Mouse (Mus musculus) heart, postnatal 0 days (tissue): ENCODE data around the gene 4931440F15Rik. TPM values are rescaled to one million over a fixed set of nuclear protein-coding genes. Genes with fewer than 3 reads are reported as not detected.
A peak's percentile ranks its signal among the peaks of the same experiment; 100 is the strongest.

Experiments
- ATAC-seq: fragments of 200-750 bp; cut with Nextera tagmentation; 2 replicates; pipeline ENCODE4 v1.8.0; 2017; ENCODE audit warnings: low read depth, moderate number of reproducible peaks, moderate library complexity; ENCODE audit not compliant: insufficient read depth
- DNase-seq: peaks from one replicate; pipeline ENCODE4 v3.0.0-alpha.2; 2016; ENCODE audit warnings: low spot score
- H3K27ac ChIP-seq: fragments of 300-500 bp; sonication (generic); 2 replicates; pipeline ENCODE4 v1.5.1; 2014; ENCODE audit warnings: low read depth, mild to moderate bottlenecking
- H3K27me3 ChIP-seq: fragments of 300-500 bp; sonication (generic); 2 replicates; pipeline ENCODE4 v1.6.1; 2014; ENCODE audit warnings: low read length, mixed read lengths; ENCODE audit not compliant: control insufficient read depth, insufficient read depth
- H3K36me3 ChIP-seq: fragments of 300-500 bp; sonication (generic); replicated peaks from 2 replicates; pipeline ENCODE4 v1.6.1; 2014; ENCODE audit warnings: low read length, mixed read lengths; ENCODE audit not compliant: control insufficient read depth, insufficient read depth
- H3K4me1 ChIP-seq: fragments of 300-500 bp; sonication (generic); 2 replicates; pipeline ENCODE4 v1.6.1; 2014; ENCODE audit warnings: antibody characterized with exemption; ENCODE audit not compliant: control insufficient read depth, insufficient read depth
- H3K4me2 ChIP-seq: fragments of 300-500 bp; sonication (generic); 2 replicates; pipeline ENCODE4 v1.6.1; 2014; ENCODE audit warnings: low read depth, mild to moderate bottlenecking, low read length, moderate library complexity
- H3K4me3 ChIP-seq: fragments of 300-500 bp; sonication (generic); 2 replicates; pipeline ENCODE4 v1.5.1; 2014; ENCODE audit warnings: low read depth, low read length
- H3K9ac ChIP-seq: fragments of 300-500 bp; sonication (generic); replicated peaks from 2 replicates; pipeline ENCODE4 v1.6.1; 2014; ENCODE audit warnings: low read depth, low read length, mixed read lengths
- H3K9me3 ChIP-seq: fragments of 300-500 bp; sonication (generic); replicated peaks from 2 replicates; pipeline ENCODE4 v1.6.1; 2016; ENCODE audit warnings: low read length; ENCODE audit not compliant: control insufficient read depth
- CTCF ChIP-seq: IDR thresholded peaks from 2 replicates; pipeline ENCODE4 v1.5.1; 2016; ENCODE audit warnings: antibody characterized with exemption, control low read depth, low read depth
- EP300 ChIP-seq: IDR thresholded peaks from 2 replicates; pipeline ENCODE4 v1.6.1; 2016; ENCODE audit warnings: antibody characterized with exemption, low read depth
- WGBS: fragments of 180-500 bp; shearing (Covaris S2); extraction: QIAGEN DNeasy Blood & Tissue Kit; methylation state at CpG from one replicate; pipeline ENCODE4 v1.1.7; 2014; 5-methylcytosine and 5-hydroxymethylcytosine counted together
- polyA plus RNA-seq: library from polyadenylated mRNA; unstranded; fragments of >200 nt; fragmentation: Nextera tagmentation; extraction: Ambion mirVana; gene quantifications from 2 replicates; pipeline ENCODE4 v1.2.1, GENCODE M21; 2015
- total RNA-seq: library from RNA; depleted of rRNA; stranded (reverse); fragments of >200 nt; gene quantifications from 2 replicates; pipeline ENCODE4 v1.2.3, GENCODE M21; 2014; ENCODE audit warnings: low replicate concordance

The 4931440F15Rik gene
- total and polyA plus RNA-seq, 2 experiments from 2014 or later, result 0.10 TPM; not detected in 1

GRCm38 (mm10) chr11:29808981-29809589 is 16.4 kb downstream of the 4931440F15Rik start:
- no peak for DNase-seq
- ATAC-seq, result no peak
- Histone ChIP-seq H3K9ac (no peak overlapping the region), H3K27me3 (no peaks in the 10 kb centered on the region), H3K27ac (peak overlapping the region; percentile 73), H3K4me3 (no peak overlapping the region), H3K36me3 (no peaks in the 10 kb centered on the region), H3K4me1 (0 out of 2 replicates have a peak, but pooled peaks cover 22% of the 10 kb centered on the region), H3K9me3 (no peaks in the 10 kb centered on the region), H3K4me2 (no peak overlapping the region)
- WGBS, result 85% methylated on average over 7 of the region's 7 CpGs
- TF ChIP-seq CTCF (no peak), EP300 (no peak)

- H3K36me3 ChIP-seq, result no peaks in the 10 kb centered on the region
- H3K27me3 ChIP-seq, result no peaks in the 10 kb centered on the region
- no peak for TF ChIP-seq CTCF
- no peak for TF ChIP-seq EP300
- no peak overlapping the region for H3K4me3 ChIP-seq
- peak overlapping the region; percentile 73 for H3K27ac ChIP-seq
- peak; percentile 76 for ATAC-seq
- 0 out of 2 replicates have a peak, but pooled peaks cover 22% of the 10 kb centered on the region for H3K4me1 ChIP-seq
- 18% methylated on average over 9 of the region's 9 CpGs for WGBS
- no peaks in the 10 kb centered on the region for H3K9me3 ChIP-seq
- no peak overlapping the region for H3K9ac ChIP-seq
- DNase-seq, result peak; percentile 51
- H3K4me2 ChIP-seq, result no peak overlapping the region
These were observed 17.1 kb downstream of the 4931440F15Rik start for GRCm38 (mm10) chr11:29808173-29808980.

DNA sequence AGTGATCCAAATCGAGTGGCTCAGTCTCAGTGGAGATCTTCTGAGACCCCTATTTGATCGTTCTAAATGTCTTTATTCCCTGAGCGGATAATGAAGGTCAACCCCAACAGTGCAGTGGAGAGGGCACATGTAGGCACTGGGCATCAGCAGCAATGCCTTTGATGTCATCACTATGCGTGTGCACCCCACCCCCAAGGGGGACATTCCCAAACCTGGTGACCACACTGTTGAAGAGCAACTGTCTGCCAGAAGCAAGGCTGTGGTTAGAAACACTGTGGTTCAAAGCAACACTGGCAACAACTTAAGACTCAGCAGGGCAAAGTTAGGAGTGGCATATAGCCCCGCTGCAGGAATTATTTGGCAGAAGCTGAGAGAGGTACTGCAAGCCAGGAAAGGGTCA is 18.1 kb downstream of the 4931440F15Rik start:
- no peak for TF ChIP-seq EP300
- TF ChIP-seq CTCF, result no peak
- Histone ChIP-seq H3K36me3 (no peaks in the 10 kb centered on the region), H3K27me3 (no peaks in the 10 kb centered on the region), H3K4me1 (0 out of 2 replicates have a peak, but pooled peaks cover 22% of the 10 kb centered on the region), H3K27ac (0 out of 2 replicates have a peak overlapping the region, but pooled peaks have one; percentile 73), H3K9me3 (no peaks in the 10 kb centered on the region), H3K9ac (no peak overlapping the region), H3K4me2 (no peak overlapping the region), H3K4me3 (no peak overlapping the region)
- no peak for DNase-seq
- WGBS, result 76% methylated on average over 5 of the region's 5 CpGs
- no peak for ATAC-seq

DNA sequence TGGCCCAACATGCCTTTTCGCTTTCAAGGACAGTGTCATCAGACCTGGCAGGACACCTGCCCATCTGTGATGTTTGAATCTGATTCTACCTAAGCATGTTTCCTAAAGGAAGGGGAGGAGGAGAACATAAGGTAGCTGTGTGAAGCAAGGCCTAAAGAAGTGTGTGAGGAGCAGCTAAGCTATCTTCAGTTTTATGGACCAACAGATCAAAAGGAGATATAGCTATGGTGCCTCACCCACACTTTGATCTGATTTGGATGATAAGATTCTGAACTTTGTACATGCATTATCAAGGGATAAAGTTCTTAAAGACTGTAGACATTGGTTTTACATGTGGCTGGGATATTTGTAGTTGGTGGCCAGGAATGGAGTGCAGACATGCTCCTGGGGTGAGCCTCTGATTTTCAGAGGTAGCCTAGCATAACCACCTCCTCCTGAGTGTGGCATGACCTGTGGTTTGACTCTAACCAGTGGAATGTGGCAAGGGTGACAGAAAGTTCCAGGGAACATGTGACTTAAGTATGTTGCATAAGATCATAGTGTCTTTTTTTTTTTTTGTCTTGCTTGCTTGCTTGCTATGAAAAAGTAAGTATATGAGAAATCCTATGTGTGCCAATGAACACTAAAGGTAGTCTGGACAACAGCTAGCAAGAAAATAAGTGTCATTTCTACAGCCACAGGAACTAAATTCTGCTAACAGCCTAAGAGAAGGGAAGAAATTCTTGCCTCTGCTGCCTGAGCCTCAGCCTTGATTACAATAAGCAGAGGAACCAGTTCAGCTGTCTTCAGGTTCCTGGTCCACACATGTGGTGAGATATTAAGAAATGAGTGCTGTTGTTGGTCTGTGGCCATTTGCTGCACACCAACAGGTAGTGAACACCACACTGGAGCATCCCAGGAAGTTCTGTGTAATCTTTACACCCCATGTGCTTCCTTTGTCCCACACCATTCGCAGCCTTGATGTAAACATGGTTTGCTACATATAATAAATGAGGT is 23.7 kb downstream of the 4931440F15Rik start:
- Histone ChIP-seq H3K9ac (no peak overlapping the region), H3K4me1 (no peaks in the 10 kb centered on the region), H3K36me3 (no peaks in the 10 kb centered on the region), H3K4me2 (no peak overlapping the region), H3K27me3 (no peaks in the 10 kb centered on the region), H3K27ac (no peak overlapping the region), H3K9me3 (no peaks in the 10 kb centered on the region), H3K4me3 (no peak overlapping the region)
- no peak for TF ChIP-seq EP300
- no peak for TF ChIP-seq CTCF
- WGBS, result 85% methylated on average over 2 of the region's 2 CpGs
- ATAC-seq, result no peak
- no peak for DNase-seq

- no peaks in the 10 kb centered on the region for H3K36me3 ChIP-seq
- no peak overlapping the region for H3K27ac ChIP-seq
- no peaks in the 10 kb centered on the region for H3K9me3 ChIP-seq
- 71% methylated on average over 1 of the region's 1 CpGs for WGBS
- H3K27me3 ChIP-seq, result no peaks in the 10 kb centered on the region
- ATAC-seq, result no peak
- 0 out of 2 replicates have a peak, but pooled peaks cover 3% of the 10 kb centered on the region for H3K4me1 ChIP-seq
- TF ChIP-seq EP300 (no peak), CTCF (no peak)
- H3K4me3 ChIP-seq, result no peak overlapping the region
- H3K9ac ChIP-seq, result no peak overlapping the region
- H3K4me2 ChIP-seq, result no peak overlapping the region
- no peak for DNase-seq
These were observed 25.6 kb downstream of the 4931440F15Rik start for GRCm38 (mm10) chr11:29799839-29800238.
